Mouse (Mus musculus) midbrain, embryonic 14.5 days (tissue): ENCODE measurements around the gene Mrpl23. TPM values are rescaled to one million over a fixed set of nuclear protein-coding genes. Genes with fewer than 3 reads are reported as not detected.

ENCODE experiments used
- ATAC-seq: fragments of 200-750 bp; cut with Nextera tagmentation; 2 replicates; pipeline ENCODE4 v1.8.0; 2017; ENCODE audit warnings: moderate number of reproducible peaks, moderate library complexity; ENCODE audit not compliant: low FRiP score, low TSS enrichment
- DNase-seq: peaks from one replicate; pipeline ENCODE4 v3.0.0-alpha.2; 2015
- H3K27ac ChIP-seq: fragments of 300-500 bp; sonication (generic); replicated peaks from 2 replicates; pipeline ENCODE4 v1.5.1; 2014; ENCODE audit warnings: mild to moderate bottlenecking, low read depth, low read length, moderate library complexity
- H3K27me3 ChIP-seq: fragments of 300-500 bp; sonication (generic); 2 replicates; pipeline ENCODE4 v1.6.1; 2014; ENCODE audit warnings: low read length, control low read depth, mixed read lengths; ENCODE audit not compliant: control insufficient read depth, insufficient read depth
- H3K36me3 ChIP-seq: fragments of 300-500 bp; sonication (generic); 2 replicates; pipeline ENCODE4 v1.6.1; 2014; ENCODE audit warnings: low read length, control low read depth; ENCODE audit not compliant: control insufficient read depth, insufficient read depth
- H3K4me1 ChIP-seq: fragments of 300-500 bp; sonication (generic); 2 replicates; pipeline ENCODE4 v1.6.1; 2014; ENCODE audit warnings: mild to moderate bottlenecking, antibody characterized with exemption, low read length, control low read depth; ENCODE audit not compliant: control insufficient read depth, insufficient read depth
- H3K4me2 ChIP-seq: fragments of 300-500 bp; sonication (generic); 2 replicates; pipeline ENCODE4 v1.6.1; 2014; ENCODE audit warnings: mild to moderate bottlenecking, low read length, moderate library complexity
- H3K4me3 ChIP-seq: fragments of 300-500 bp; sonication (generic); replicated peaks from 2 replicates; pipeline ENCODE4 v1.5.1; 2014; ENCODE audit warnings: low read depth, low read length
- H3K9ac ChIP-seq: fragments of 300-500 bp; sonication (generic); replicated peaks from 2 replicates; pipeline ENCODE4 v1.6.1; 2014; ENCODE audit warnings: mild to moderate bottlenecking, low read length, moderate library complexity
- H3K9me3 ChIP-seq: fragments of 300-500 bp; sonication (generic); 2 replicates; pipeline ENCODE4 v1.6.1; 2016; ENCODE audit warnings: low read length, control low read depth, mixed read lengths; ENCODE audit not compliant: control insufficient read depth
- WGBS: fragments of 180-500 bp; shearing (Covaris S2); extraction: QIAGEN DNeasy Blood & Tissue Kit; methylation state at CpG from one replicate; pipeline ENCODE4 v1.1.7; 2014; 5-methylcytosine and 5-hydroxymethylcytosine counted together
- polyA plus RNA-seq: library from polyadenylated mRNA; unstranded; fragments of >200 nt; fragmentation: Nextera tagmentation; extraction: Ambion mirVana; gene quantifications from 2 replicates; pipeline ENCODE4 v1.2.1, GENCODE M21; 2014

Gene Mrpl23
- polyA plus RNA-seq, 1 experiment from 2014 or later: 11.9 TPM

GRCm38 (mm10) chr7:142560942-142561855, 28.7 kb downstream of the Mrpl23 start:
- Histone ChIP-seq H3K9ac (no peak overlapping the region), H3K36me3 (no peaks in the 10 kb centered on the region), H3K4me2 (no peak overlapping the region), H3K9me3 (no peaks in the 10 kb centered on the region), H3K27me3 (no peaks in the 10 kb centered on the region), H3K27ac (no peak overlapping the region), H3K4me1 (peaks cover 11% of the 10 kb centered on the region; the same call in 1 of the 2 replicates), H3K4me3 (no peak overlapping the region)
- ATAC-seq (no peak), DNase-seq (no peak)
- 28% methylated on average over 18 of the region's 18 CpGs for WGBS

DNA sequence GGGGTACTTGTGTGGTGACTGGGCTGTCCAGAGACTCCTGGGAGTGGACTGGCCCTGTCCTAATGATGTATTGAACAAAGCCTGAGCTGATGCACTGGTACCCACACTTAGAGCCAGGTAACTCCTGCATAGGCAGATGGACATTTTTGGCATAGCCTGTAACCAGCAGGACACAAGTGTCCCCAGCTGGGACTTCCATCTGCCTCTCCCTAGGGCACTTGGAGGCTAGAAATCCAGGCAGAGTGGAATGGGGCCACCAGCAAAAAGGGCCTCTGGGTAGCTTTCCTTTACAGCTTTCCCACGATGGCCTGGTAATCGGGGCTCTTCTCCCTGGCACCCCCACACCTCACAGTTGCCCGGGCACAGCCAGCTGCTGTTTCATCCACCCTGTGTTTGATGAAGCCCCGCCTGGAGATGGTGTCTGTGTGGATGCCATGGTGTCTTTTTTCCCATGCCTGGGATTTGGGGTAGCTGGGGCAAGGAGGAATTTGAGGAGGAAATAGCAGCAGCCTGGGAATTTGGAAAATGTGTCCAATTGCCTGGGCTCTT, 29.4 kb downstream of the Mrpl23 start:
- Histone ChIP-seq H3K4me1 (peaks cover 11% of the 10 kb centered on the region; the same call in 1 of the 2 replicates), H3K9ac (no peak overlapping the region), H3K4me2 (no peak overlapping the region), H3K9me3 (no peaks in the 10 kb centered on the region), H3K4me3 (no peak overlapping the region), H3K27ac (no peak overlapping the region), H3K36me3 (no peaks in the 10 kb centered on the region), H3K27me3 (no peaks in the 10 kb centered on the region)
- no peak for ATAC-seq
- no peak for DNase-seq
- 72% methylated on average over 4 of the region's 4 CpGs for WGBS

- Histone ChIP-seq H3K4me1 (peaks cover 11% of the 10 kb centered on the region; the same call in 1 of the 2 replicates), H3K4me2 (no peak overlapping the region), H3K27me3 (no peaks in the 10 kb centered on the region), H3K9me3 (no peaks in the 10 kb centered on the region), H3K9ac (no peak overlapping the region), H3K27ac (no peak overlapping the region), H3K36me3 (no peaks in the 10 kb centered on the region), H3K4me3 (no peak overlapping the region)
- ATAC-seq: no peak
- peak; percentile 54 for DNase-seq
- 23% methylated on average over 6 of the region's 6 CpGs for WGBS
Observed at GRCm38 (mm10) chr7:142563168-142563567, 30.7 kb downstream of the Mrpl23 start.

DNA sequence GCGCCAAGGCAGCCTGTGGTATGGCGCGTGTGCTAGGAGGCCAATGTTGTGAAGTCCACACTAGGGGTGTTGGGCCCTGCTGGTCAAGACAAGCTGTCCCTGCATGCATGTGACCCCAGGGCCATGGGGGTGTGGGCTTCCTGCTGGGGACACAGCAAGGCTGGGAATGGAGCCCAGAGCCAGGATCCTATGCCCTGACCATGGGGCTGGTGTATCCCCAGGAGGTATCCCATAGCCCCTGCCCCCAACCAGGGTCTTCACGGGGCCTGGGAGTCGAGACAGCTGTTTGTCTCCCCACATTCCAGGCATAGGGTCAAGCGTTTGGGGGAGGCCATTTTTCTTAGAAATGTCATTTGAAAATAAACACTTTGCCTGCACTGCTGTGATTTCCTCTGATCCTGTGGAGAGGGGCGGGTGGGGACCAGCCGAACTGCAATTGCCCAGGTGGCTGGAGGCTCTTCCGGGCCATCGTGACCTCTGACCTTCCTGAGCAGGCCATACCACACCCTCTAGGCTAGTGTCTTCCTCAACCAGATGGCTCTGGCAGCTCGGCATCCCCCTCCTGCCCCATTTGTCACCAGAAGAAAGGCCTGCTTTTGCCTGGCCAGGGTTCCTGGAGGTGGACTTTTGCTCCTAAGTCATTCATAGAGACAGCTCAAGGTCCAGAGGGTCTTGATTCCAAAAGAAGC, 32.6 kb downstream of the Mrpl23 start:
- H3K27ac ChIP-seq: no peak overlapping the region
- WGBS: 70% methylated on average over 11 of the region's 11 CpGs
- no peak for ATAC-seq

GRCm38 (mm10) chr7:142566512-142566911, 34.0 kb downstream of the Mrpl23 start:
- Histone ChIP-seq H3K9me3 (no peaks in the 10 kb centered on the region), H3K27me3 (no peaks in the 10 kb centered on the region), H3K4me2 (no peak overlapping the region), H3K36me3 (no peaks in the 10 kb centered on the region), H3K27ac (no peak overlapping the region), H3K4me3 (no peak overlapping the region), H3K4me1 (peaks cover 7% of the 10 kb centered on the region; the same call in 1 of the 2 replicates), H3K9ac (no peak overlapping the region)
- no peak for DNase-seq
- 85% methylated on average over 9 of the region's 9 CpGs for WGBS
- ATAC-seq: no peak

More for the DNA sequence above, 32.6 kb downstream of the Mrpl23 start:
- Histone ChIP-seq H3K4me3 (no peak overlapping the region), H3K9me3 (no peaks in the 10 kb centered on the region), H3K27me3 (no peaks in the 10 kb centered on the region), H3K9ac (no peak overlapping the region), H3K4me1 (peaks cover 11% of the 10 kb centered on the region; the same call in 1 of the 2 replicates), H3K4me2 (no peak overlapping the region), H3K36me3 (no peaks in the 10 kb centered on the region)
- no peak for DNase-seq

- no peak overlapping the region for H3K9ac ChIP-seq
- no peaks in the 10 kb centered on the region for H3K4me1 ChIP-seq
- H3K36me3 ChIP-seq: no peaks in the 10 kb centered on the region
- H3K27ac ChIP-seq: no peak overlapping the region
- H3K4me2 ChIP-seq: no peak overlapping the region
- no peak for DNase-seq
- no peak overlapping the region for H3K4me3 ChIP-seq
- no peaks in the 10 kb centered on the region for H3K27me3 ChIP-seq
- no peak for ATAC-seq
- 50% methylated on average over 8 of the region's 8 CpGs for WGBS
- no peaks in the 10 kb centered on the region for H3K9me3 ChIP-seq
Observed at GRCm38 (mm10) chr7:142568985-142569384, 36.5 kb downstream of the Mrpl23 start.

DNA sequence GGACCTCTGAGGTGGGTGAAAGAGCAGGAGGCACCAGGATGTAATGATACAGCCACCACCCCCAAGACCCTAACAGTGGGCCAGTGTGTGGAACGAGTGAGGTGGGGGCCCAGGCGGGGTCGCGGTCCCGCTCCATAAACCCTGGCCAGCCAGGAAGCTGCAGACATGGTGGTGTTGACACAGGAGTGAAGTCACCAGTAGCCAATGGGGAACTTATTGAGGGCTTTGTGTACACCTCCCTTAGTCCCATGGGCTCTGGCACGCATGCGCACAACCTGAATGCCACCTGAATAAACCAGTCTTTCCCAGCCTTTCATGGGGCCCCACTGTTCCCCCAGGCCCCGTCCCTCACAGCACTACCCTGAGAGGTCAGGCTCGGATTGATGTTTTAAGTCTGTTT, 38.1 kb downstream of the Mrpl23 start:
- no peak overlapping the region for H3K4me2 ChIP-seq
- no peak overlapping the region for H3K9ac ChIP-seq
- H3K4me1 ChIP-seq: no peaks in the 10 kb centered on the region
- no peak overlapping the region for H3K27ac ChIP-seq
- no peaks in the 10 kb centered on the region for H3K9me3 ChIP-seq
- H3K27me3 ChIP-seq: no peaks in the 10 kb centered on the region
- 90% methylated on average over 9 of the region's 9 CpGs for WGBS
- ATAC-seq: no peak
- no peak overlapping the region for H3K4me3 ChIP-seq
- no peaks in the 10 kb centered on the region for H3K36me3 ChIP-seq
- DNase-seq: no peak

DNA sequence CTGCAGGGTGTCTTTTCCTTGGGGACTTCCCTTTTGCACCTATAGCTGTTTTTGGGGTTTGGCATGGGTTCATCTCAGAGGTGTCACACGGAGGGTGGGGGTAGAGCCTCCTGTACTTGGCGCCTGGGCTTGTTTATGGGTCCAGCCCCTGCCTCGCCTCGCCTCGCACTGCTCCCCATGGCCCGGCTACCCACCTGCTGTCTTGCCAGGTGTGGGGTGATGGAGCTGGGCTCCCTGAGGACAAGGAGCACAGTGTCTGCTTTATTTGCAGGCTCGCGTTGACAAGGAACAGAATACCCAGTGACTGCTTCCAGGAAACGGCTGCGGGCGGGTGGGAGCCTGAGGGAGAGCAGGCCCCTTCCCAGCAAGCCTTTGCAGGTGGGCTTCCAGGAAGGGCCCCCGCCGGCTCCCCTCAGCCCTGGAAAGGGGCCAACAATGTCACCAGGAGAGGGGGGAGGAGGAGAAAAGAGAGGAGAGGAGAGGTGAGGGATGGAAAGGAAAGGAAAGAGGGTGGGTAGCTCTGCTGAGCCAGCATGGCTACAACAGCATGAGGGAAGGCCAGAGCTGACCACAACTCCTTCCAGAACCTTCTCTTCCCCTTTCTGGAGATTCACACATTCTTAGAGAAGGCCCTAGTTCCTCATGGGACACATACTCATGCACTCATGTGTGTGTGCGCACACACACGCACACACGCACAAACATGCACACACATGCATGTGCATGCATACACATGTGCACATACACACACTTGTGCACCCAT, 39.2 kb downstream of the Mrpl23 start:
- Histone ChIP-seq H3K9ac (no peak overlapping the region), H3K36me3 (no peaks in the 10 kb centered on the region), H3K9me3 (no peaks in the 10 kb centered on the region), H3K4me1 (no peaks in the 10 kb centered on the region), H3K4me3 (no peak overlapping the region), H3K27me3 (no peaks in the 10 kb centered on the region), H3K4me2 (no peak overlapping the region), H3K27ac (no peak overlapping the region)
- ATAC-seq (no peak), DNase-seq (no peak)
- WGBS: 84% methylated on average over 16 of the region's 16 CpGs
